Mouse (Mus musculus) kidney, embryonic 14.5 days (tissue): ENCODE results near the gene Twf1. TPM values are rescaled to one million over a fixed set of nuclear protein-coding genes. Genes with fewer than 3 reads are reported as not detected.
A peak's percentile ranks its signal among the peaks of the same experiment; 100 is the strongest.

ENCODE experiments used
- ATAC-seq: fragments of 200-750 bp; cut with Nextera tagmentation; 2 replicates; pipeline ENCODE4 v1.8.0; 2017; ENCODE audit warnings: moderate number of reproducible peaks, mild to moderate bottlenecking, moderate TSS enrichment, moderate library complexity; ENCODE audit not compliant: low FRiP score, low TSS enrichment
- H3K27ac ChIP-seq: fragments of 300-500 bp; sonication (generic); 2 replicates; pipeline ENCODE4 v1.5.1; 2014; ENCODE audit warnings: low read depth, mild to moderate bottlenecking, low read length, moderate library complexity, mixed read lengths
- H3K27me3 ChIP-seq: fragments of 300-500 bp; sonication (generic); 2 replicates; pipeline ENCODE4 v1.6.1; 2014; ENCODE audit warnings: mild to moderate bottlenecking, low read length; ENCODE audit not compliant: control insufficient read depth, insufficient read depth
- H3K36me3 ChIP-seq: fragments of 300-500 bp; sonication (generic); 2 replicates; pipeline ENCODE4 v1.6.1; 2014; ENCODE audit warnings: low read length, mixed read lengths; ENCODE audit not compliant: control insufficient read depth, insufficient read depth
- H3K4me1 ChIP-seq: fragments of 300-500 bp; sonication (generic); 2 replicates; pipeline ENCODE4 v1.6.1; 2014; ENCODE audit warnings: low read length, mixed read lengths; ENCODE audit not compliant: control insufficient read depth, insufficient read depth
- H3K4me2 ChIP-seq: fragments of 300-500 bp; sonication (generic); replicated peaks from 2 replicates; pipeline ENCODE4 v1.6.1; 2014; ENCODE audit warnings: low read depth, mild to moderate bottlenecking, low read length
- H3K4me3 ChIP-seq: fragments of 300-500 bp; sonication (generic); 2 replicates; pipeline ENCODE4 v1.5.1; 2014; ENCODE audit warnings: mild to moderate bottlenecking, low read length
- H3K9ac ChIP-seq: fragments of 300-500 bp; sonication (generic); 2 replicates; pipeline ENCODE4 v1.6.1; 2014; ENCODE audit warnings: low read depth, mild to moderate bottlenecking, low read length, moderate library complexity
- H3K9me3 ChIP-seq: fragments of 300-500 bp; sonication (generic); 2 replicates; pipeline ENCODE4 v1.6.1; 2016; ENCODE audit warnings: low read length; ENCODE audit not compliant: control insufficient read depth
- WGBS: fragments of 180-500 bp; shearing (Covaris S2); extraction: QIAGEN DNeasy Blood & Tissue Kit; methylation state at CpG from one replicate; pipeline ENCODE4 v1.1.7; 2014; 5-methylcytosine and 5-hydroxymethylcytosine counted together
- polyA plus RNA-seq: library from polyadenylated mRNA; unstranded; fragments of >200 nt; fragmentation: Nextera tagmentation; extraction: Ambion mirVana; gene quantifications from 2 replicates; pipeline ENCODE4 v1.2.1, GENCODE M21; 2014

Twf1 gene
- polyA plus RNA-seq, 1 experiment from 2014 or later = 86.5 TPM

DNA sequence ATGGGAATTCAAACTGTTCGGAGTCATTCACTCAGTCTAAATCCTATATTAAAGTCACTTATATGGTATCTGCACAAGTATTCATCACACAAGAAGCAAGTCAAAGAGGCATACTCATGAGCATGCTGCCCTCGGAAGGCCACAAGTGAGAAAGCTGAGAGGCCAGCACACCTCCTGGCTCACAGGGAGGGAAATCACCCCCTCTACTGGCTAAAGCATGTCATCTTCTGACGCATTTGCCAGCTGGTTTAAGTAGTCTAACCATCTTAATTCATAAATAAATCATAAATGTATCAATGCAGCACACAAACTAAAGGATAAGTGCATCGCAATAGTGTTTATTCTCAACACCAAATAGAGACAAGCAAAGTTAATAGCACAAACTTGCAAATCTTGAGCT lies 5.0 kb downstream of the Twf1 start:
- Histone ChIP-seq H3K4me3 (no peak overlapping the region), H3K4me1 (no peaks in the 10 kb centered on the region; the same call in 1 of the 2 replicates)

DNA sequence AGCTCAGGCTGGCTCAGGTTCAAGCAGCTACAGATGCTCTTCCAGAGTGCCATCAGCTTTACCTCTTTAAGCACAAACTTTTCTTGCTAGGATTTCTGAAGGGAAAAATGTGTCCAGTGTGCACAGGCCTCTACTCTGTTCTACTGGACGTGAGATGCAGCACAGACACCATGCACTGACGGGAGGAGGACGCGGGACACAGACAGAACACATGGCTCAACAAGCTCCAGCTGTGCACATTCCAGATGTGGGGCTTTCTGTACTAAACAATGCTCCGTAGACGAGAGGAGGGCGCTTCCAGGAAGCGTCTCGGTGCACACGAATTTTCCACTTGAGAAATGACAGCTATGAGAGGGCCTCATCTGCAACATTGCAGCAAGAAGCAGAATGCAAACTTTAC lies 6.5 kb downstream of the Twf1 start:
- Histone ChIP-seq H3K4me2 (no peak overlapping the region), H3K27me3 (no peaks in the 10 kb centered on the region), H3K9me3 (no peaks in the 10 kb centered on the region), H3K27ac (no peak overlapping the region), H3K36me3 (peaks cover 71% of the 10 kb centered on the region), H3K4me3 (no peak overlapping the region), H3K4me1 (no peaks in the 10 kb centered on the region), H3K9ac (no peak overlapping the region)
- ATAC-seq = no peak
- WGBS = 87% methylated on average over 10 of the region's 10 CpGs

More for the DNA sequence above, 5.0 kb downstream of the Twf1 start:
- Histone ChIP-seq H3K9ac (no peak overlapping the region), H3K27me3 (no peaks in the 10 kb centered on the region), H3K36me3 (peaks cover 62% of the 10 kb centered on the region), H3K27ac (no peak overlapping the region), H3K4me2 (no peak overlapping the region), H3K9me3 (no peaks in the 10 kb centered on the region)
- no peak for ATAC-seq
- 89% methylated on average over 4 of the region's 4 CpGs for WGBS

GRCm38 (mm10) chr15:94582000-94582593 lies 7.6 kb downstream of the Twf1 start:
- Histone ChIP-seq H3K27ac (no peak overlapping the region), H3K27me3 (no peaks in the 10 kb centered on the region), H3K9me3 (no peaks in the 10 kb centered on the region), H3K4me2 (no peak overlapping the region), H3K4me1 (no peaks in the 10 kb centered on the region), H3K9ac (no peak overlapping the region), H3K36me3 (peaks cover 73% of the 10 kb centered on the region), H3K4me3 (no peak overlapping the region)
- WGBS = 30% methylated on average over 7 of the region's 7 CpGs
- ATAC-seq = peak; percentile 64; the same call in 1 of the 2 replicates

DNA sequence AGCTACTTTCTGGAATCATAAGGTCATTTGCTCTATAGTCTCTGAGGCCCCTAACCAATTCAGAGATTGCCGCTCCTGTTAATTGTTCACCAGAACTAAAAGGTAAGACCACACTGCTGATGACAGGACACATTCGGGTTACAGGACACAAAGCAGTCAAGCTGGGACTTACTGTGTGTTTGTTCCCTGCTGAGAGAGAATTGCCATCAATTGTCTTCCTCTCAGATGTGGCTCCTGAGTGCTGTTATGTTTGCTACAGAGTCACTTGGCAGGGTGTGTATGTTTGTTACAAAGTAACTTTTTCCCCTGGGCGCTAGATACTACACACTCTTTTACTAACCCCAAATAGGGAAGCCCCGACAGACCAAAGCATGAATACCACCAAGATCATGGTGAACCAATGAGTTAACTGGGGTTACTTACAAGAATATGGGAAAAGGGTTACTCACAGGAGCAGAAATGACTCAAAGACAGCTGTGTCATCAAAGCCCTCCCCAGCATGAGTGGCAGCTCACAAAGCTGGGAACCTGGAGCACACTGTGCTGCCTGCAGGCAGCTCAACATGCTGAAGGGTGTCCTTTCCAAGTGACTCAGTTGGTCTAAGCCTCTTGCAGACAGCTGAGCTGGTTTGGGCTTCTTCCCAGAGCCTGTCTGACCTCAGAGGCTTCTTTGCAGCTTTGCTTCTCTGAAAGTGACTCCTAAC lies 15.0 kb downstream of the Twf1 start:
- H3K4me3 ChIP-seq = no peak overlapping the region
- no peak overlapping the region for H3K4me2 ChIP-seq
- 61% methylated on average over 4 of the region's 4 CpGs for WGBS
- no peak for ATAC-seq
- H3K36me3 ChIP-seq = peaks cover 11% of the 10 kb centered on the region
- no peaks in the 10 kb centered on the region for H3K27me3 ChIP-seq
- no peaks in the 10 kb centered on the region for H3K9me3 ChIP-seq
- H3K9ac ChIP-seq = no peak overlapping the region
- no peak overlapping the region for H3K27ac ChIP-seq
- H3K4me1 ChIP-seq = no peaks in the 10 kb centered on the region

- H3K4me1 ChIP-seq = no peaks in the 10 kb centered on the region
- H3K9me3 ChIP-seq = no peaks in the 10 kb centered on the region
- no peak overlapping the region for H3K4me3 ChIP-seq
- H3K36me3 ChIP-seq = no peaks in the 10 kb centered on the region
- no peak overlapping the region for H3K4me2 ChIP-seq
- no peaks in the 10 kb centered on the region for H3K27me3 ChIP-seq
- WGBS = 77% methylated on average over 8 of the region's 8 CpGs
- no peak overlapping the region for H3K27ac ChIP-seq
- no peak for ATAC-seq
- H3K9ac ChIP-seq = no peak overlapping the region
Observed at GRCm38 (mm10) chr15:94572746-94573145, 16.9 kb downstream of the Twf1 start.

GRCm38 (mm10) chr15:94571501-94571900 lies 18.2 kb downstream of the Twf1 start:
- no peak overlapping the region for H3K4me2 ChIP-seq
- H3K9me3 ChIP-seq = no peaks in the 10 kb centered on the region
- H3K27me3 ChIP-seq = no peaks in the 10 kb centered on the region
- no peaks in the 10 kb centered on the region for H3K4me1 ChIP-seq
- H3K9ac ChIP-seq = no peak overlapping the region
- no peak overlapping the region for H3K27ac ChIP-seq
- ATAC-seq = no peak
- no peaks in the 10 kb centered on the region for H3K36me3 ChIP-seq
- no peak overlapping the region for H3K4me3 ChIP-seq
- 91% methylated on average over 4 of the region's 4 CpGs for WGBS

GRCm38 (mm10) chr15:94568496-94569182 lies 21.1 kb downstream of the Twf1 start:
- Histone ChIP-seq H3K36me3 (no peaks in the 10 kb centered on the region), H3K9me3 (no peaks in the 10 kb centered on the region), H3K4me3 (no peak overlapping the region), H3K27ac (no peak overlapping the region), H3K9ac (no peak overlapping the region), H3K27me3 (no peaks in the 10 kb centered on the region), H3K4me1 (no peaks in the 10 kb centered on the region), H3K4me2 (no peak overlapping the region)
- WGBS = 86% methylated on average over 10 of the region's 10 CpGs
- no peak for ATAC-seq

GRCm38 (mm10) chr15:94565854-94566253 lies 23.8 kb downstream of the Twf1 start:
- 91% methylated on average over 9 of the region's 9 CpGs for WGBS
- no peaks in the 10 kb centered on the region for H3K36me3 ChIP-seq
- ATAC-seq = no peak
- no peaks in the 10 kb centered on the region for H3K4me1 ChIP-seq
- no peaks in the 10 kb centered on the region for H3K27me3 ChIP-seq
- H3K9me3 ChIP-seq = no peaks in the 10 kb centered on the region
- H3K4me2 ChIP-seq = no peak overlapping the region
- no peak overlapping the region for H3K27ac ChIP-seq
- H3K9ac ChIP-seq = no peak overlapping the region
- no peak overlapping the region for H3K4me3 ChIP-seq

DNA sequence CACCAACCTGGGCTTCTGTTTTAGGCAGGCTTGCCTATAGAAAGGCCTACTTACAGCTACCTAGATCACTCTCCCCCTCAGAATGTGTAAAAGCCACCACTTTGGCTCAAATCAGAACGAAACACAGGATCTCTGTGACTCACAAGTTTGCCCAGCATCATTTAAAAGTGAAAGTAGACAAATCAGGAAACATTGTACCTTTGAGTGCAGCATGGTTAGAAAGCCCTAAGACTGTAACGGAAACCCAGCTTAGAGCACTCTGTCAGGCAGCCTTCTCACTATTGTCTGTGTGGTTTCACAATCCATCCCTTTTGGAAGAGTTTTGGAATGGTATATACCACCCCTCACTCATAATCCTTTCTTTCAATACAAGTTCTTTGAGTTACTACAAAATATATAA lies 24.8 kb downstream of the Twf1 start:
- Histone ChIP-seq H3K9me3 (no peaks in the 10 kb centered on the region), H3K4me2 (no peak overlapping the region), H3K4me1 (no peaks in the 10 kb centered on the region), H3K27ac (no peak overlapping the region), H3K27me3 (no peaks in the 10 kb centered on the region), H3K4me3 (no peak overlapping the region), H3K9ac (no peak overlapping the region), H3K36me3 (no peaks in the 10 kb centered on the region)
- 87% methylated on average over 2 of the region's 2 CpGs for WGBS
- no peak for ATAC-seq
